Mouse (Mus musculus): ENCODE results near the gene Zfp526. TPM values are rescaled to one million over a fixed set of nuclear protein-coding genes. Genes with fewer than 3 reads are reported as not detected.

Zfp526 gene
- polyA plus RNA-seq, 1 experiment, result not detected

DNA sequence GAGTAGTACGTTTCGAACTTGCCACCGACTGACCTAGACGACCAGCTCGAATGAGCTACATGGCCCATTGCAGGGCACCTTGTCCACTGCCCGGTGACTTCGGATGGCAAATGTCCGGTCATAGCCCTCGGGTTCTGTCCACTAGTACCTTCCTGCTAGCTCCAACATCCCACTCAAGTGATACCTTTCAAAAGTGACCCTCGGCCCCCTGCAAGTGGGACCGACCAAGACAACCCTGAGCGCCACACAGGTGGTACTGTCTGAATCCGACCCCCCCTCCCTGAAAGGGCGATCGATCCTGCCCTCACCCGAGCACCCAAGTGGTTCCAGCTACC, 1.8 kb upstream of the Zfp526 start:
- peaks cover 19% of the 10 kb centered on the region for H3K4me1 ChIP-seq (ENCODE audit: control insufficient read depth, insufficient read depth, low read length)
- H3K27ac ChIP-seq (ENCODE audit: insufficient read depth, low read depth, low read length), result peak overlapping the region; percentile 32; the same call in 1 of the 2 replicates
- H3K4me3 ChIP-seq (ENCODE audit: insufficient read depth, low read depth, low read length), result peak overlapping the region; percentile 56
- no peak for TF ChIP-seq CTCF (IDR thresholded peaks at IDR 0.05; ENCODE audit: insufficient read depth, low read depth, low read length)
- TF ChIP-seq POLR2A (IDR thresholded peaks at IDR 0.05; ENCODE audit: insufficient read depth, low read depth, low read length), result no peak
- WGBS, result under 1% methylated on average over 16 of the region's 16 CpGs

- Histone ChIP-seq H3K4me3 (ENCODE audit: insufficient read depth, low read depth, low read length) (peak overlapping the region; percentile 56), H3K27ac (ENCODE audit: insufficient read depth, low read depth, low read length) (peak overlapping the region; percentile 42; the same call in 1 of the 2 replicates), H3K4me1 (ENCODE audit: control insufficient read depth, insufficient read depth, low read length) (peaks cover 19% of the 10 kb centered on the region)
- 1% methylated on average over 31 of the region's 31 CpGs for WGBS
- TF ChIP-seq POLR2A (IDR thresholded peaks at IDR 0.05; ENCODE audit: insufficient read depth, low read depth, low read length), result no peak; the same call in 1 of the 2 replicates
Measured at GRCm38 (mm10) chr7:25219756-25220456, 1.3 kb upstream of the Zfp526 start.

- peak within 1 kb of the TSS; percentile 83; the same call in 1 of the 2 replicates for H3K27ac ChIP-seq (ENCODE audit: insufficient read depth, low read depth, low read length)
- WGBS, result 3% methylated on average over 20 of the region's 20 CpGs
- TF ChIP-seq CTCF (IDR thresholded peaks at IDR 0.05; ENCODE audit: insufficient read depth, low read depth, low read length) (no peak), POLR2A (IDR thresholded peaks at IDR 0.05; ENCODE audit: insufficient read depth, low read depth, low read length) (no peak)
- peak within 1 kb of the TSS; percentile 96 for H3K4me3 ChIP-seq (ENCODE audit: insufficient read depth, low read depth, low read length)
- H3K4me1 ChIP-seq (ENCODE audit: control insufficient read depth, insufficient read depth, low read length), result peaks cover 19% of the 10 kb centered on the region
Measured at GRCm38 (mm10) chr7:25220457-25221101, 646 bp upstream of the Zfp526 start, which contains the start of gene Dedd2. Gene Dedd2, minus strand, starts transcription at chr7:25220615.

DNA sequence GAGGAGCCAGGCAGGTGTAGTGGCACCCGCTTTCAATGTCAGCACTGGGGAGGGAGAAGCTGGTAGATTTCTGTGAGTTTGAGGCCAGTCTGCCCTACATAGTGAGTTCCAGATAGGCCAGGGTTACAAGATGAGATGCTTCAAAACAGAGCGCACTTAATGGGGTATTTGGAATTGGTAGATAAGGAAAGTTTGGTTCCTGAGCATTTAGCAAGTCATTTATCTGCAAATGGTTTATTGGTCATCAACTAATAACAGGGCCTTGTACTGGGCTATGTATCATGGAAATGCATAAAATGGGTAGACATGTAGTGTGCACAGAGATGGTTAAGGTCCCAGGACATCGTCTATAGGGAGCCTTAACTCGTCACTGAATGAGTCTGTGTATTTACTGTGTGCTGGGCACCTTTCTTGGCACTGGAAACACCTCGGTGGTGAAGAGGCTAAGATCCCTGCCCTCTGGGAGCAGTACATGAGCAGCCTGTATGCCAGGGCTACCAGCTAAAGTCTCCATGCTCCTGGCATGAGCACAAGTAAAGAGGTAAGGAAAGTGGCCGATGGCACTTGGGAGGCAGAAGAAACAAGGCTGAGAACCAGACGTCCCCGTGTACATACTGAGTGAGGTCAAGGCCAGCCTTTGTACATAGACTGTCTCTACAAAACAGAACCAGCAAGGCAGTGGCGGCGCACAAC, 1.2 kb downstream of the Zfp526 start:
- TF ChIP-seq POLR2A (IDR thresholded peaks at IDR 0.05; ENCODE audit: insufficient read depth, low read depth, low read length) (no peak), CTCF (IDR thresholded peaks at IDR 0.05; ENCODE audit: insufficient read depth, low read depth, low read length) (no peak)
- Histone ChIP-seq H3K4me1 (ENCODE audit: control insufficient read depth, insufficient read depth, low read length) (peaks cover 17% of the 10 kb centered on the region), H3K27ac (ENCODE audit: insufficient read depth, low read depth, low read length) (no peak overlapping the region), H3K4me3 (ENCODE audit: insufficient read depth, low read depth, low read length) (no peak overlapping the region)
- WGBS, result 79% methylated on average over 10 of the region's 10 CpGs

DNA sequence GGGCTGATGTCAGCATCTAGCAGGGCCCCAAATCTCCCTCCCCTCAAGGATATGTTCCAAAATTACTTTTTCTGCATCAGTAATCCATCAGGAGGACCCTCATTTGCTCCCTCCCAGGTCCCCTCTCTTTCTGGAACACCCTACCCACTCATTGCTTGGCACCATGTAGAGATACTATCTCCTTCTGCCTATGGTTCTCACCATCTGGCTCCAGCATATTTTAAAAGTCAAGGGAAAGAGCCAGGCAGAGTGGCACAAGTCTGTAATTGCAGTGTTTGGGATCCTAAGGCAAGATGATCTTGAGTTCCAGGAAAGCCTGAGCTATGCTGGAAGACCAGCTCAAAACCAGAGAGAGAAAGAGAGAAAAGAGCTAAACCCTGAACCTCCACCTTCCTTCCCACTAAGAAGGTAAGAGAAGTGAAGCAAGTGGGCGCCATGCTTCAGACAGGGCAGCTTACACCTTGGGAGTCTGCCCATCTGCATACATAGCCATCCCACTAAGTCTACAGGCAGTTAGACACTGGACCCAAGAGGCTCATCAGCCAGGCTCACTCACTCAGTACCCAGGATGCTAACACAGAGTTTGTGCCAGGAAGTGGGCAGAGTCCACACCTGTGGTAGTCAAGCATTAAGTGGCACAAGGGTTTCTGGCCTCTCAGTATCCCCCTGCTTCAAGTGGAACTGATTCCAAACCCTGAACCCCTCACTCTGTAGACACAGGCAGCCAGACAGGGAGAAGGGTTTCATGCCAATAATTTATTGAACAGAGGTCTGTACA, 6.5 kb downstream of the Zfp526 start:
- WGBS, result 81% methylated on average over 1 of the region's 1 CpGs
- Histone ChIP-seq H3K4me3 (ENCODE audit: insufficient read depth, low read depth, low read length) (no peak overlapping the region), H3K27ac (ENCODE audit: insufficient read depth, low read depth, low read length) (no peak overlapping the region), H3K4me1 (ENCODE audit: control insufficient read depth, insufficient read depth, low read length) (0 out of 2 replicates have a peak, but pooled peaks cover 3% of the 10 kb centered on the region)
- TF ChIP-seq POLR2A (IDR thresholded peaks at IDR 0.05; ENCODE audit: insufficient read depth, low read depth, low read length), result no peak
- TF ChIP-seq CTCF (IDR thresholded peaks at IDR 0.05; ENCODE audit: insufficient read depth, low read depth, low read length), result no peak

DNA sequence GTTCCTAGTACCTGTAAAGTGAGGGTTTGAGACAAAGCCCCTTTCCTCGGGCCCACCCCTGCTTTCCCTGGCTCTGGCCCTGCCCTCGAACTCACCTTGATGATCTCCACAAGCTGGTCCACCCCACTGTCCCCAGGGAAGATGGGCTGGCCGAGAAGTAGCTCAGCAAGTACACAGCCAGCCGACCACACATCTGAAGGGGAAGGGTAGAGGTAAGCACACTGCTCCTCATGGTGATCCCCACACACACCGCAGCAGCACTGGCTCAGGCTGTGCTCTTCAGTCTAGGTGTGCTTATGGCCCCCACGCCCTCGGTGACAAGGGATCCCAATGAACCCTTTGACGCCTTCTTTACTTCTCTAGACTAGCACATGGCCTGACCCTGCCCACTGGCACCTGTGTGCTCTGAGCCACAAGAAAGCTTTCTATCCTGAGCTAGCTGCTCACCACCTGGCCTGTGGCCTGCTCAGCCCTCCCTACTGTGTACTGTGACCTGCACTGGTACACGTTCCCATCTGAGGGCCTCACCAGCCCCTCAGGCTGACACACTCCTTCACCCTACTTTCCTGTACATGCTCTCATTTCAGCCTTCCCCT, 9.6 kb downstream of the Zfp526 start:
- TF ChIP-seq POLR2A (IDR thresholded peaks at IDR 0.05; ENCODE audit: insufficient read depth, low read depth, low read length) (no peak), CTCF (IDR thresholded peaks at IDR 0.05; ENCODE audit: insufficient read depth, low read depth, low read length) (no peak)
- H3K4me1 ChIP-seq (ENCODE audit: control insufficient read depth, insufficient read depth, low read length), result peaks cover 3% of the 10 kb centered on the region
- no peak overlapping the region for H3K27ac ChIP-seq (ENCODE audit: insufficient read depth, low read depth, low read length)
- H3K4me3 ChIP-seq (ENCODE audit: insufficient read depth, low read depth, low read length), result no peak overlapping the region
- WGBS, result 80% methylated on average over 9 of the region's 9 CpGs

DNA sequence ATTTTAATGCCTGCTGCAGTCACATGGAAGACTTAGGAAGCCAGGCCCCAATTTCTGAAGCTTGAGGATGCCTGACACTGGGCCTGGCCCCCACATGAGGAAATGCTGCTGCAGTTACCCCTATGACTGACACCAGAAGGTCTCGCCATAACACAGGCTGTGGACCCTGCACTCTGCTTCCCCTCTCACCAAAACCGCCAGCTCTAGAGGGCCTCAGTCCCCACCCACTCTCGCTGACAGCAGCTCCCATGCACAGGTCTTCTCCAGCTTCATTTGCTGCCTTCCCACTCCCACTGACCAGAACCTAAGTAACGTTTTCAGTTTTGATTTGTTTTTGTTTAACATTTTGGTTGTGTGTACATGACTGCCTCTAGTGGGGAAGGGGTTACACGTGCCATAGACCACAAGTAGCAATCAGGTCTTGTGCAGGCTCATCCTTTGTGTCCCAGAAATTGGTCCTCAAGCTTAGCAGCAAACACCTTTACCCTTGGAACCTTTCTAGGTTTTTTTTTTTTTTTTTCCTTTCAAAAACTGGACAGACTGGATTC, 10.9 kb downstream of the Zfp526 start:
- H3K4me3 ChIP-seq (ENCODE audit: insufficient read depth, low read depth, low read length), result no peak overlapping the region
- peaks cover 3% of the 10 kb centered on the region for H3K4me1 ChIP-seq (ENCODE audit: control insufficient read depth, insufficient read depth, low read length)
- 50% methylated on average over 5 of the region's 5 CpGs for WGBS
- H3K27ac ChIP-seq (ENCODE audit: insufficient read depth, low read depth, low read length), result no peak overlapping the region
- TF ChIP-seq CTCF (IDR thresholded peaks at IDR 0.05; ENCODE audit: insufficient read depth, low read depth, low read length) (no peak), POLR2A (IDR thresholded peaks at IDR 0.05; ENCODE audit: insufficient read depth, low read depth, low read length) (no peak)

DNA sequence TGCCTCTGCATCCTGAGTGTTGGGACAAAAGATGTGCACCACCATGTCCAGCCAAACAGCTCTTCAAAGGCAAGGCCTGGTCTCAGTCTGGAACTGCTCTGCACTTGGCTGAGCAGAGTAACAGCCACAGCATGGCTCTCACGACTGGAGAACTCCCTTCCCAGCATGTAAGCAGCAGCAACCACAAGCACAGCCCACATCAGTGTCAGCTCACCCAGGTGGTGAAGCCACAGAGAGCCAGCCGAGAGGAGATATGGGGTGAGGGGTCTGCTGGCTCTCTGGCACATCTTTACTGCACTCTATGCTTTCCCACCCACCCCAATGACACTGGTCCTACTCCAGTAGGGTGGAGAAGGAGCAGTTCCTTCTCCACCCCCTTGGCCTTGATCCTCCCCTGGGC, 11.8 kb downstream of the Zfp526 start:
- Histone ChIP-seq H3K4me1 (ENCODE audit: control insufficient read depth, insufficient read depth, low read length) (peaks cover 3% of the 10 kb centered on the region), H3K4me3 (ENCODE audit: insufficient read depth, low read depth, low read length) (no peak overlapping the region), H3K27ac (ENCODE audit: insufficient read depth, low read depth, low read length) (no peak overlapping the region)
- TF ChIP-seq CTCF (IDR thresholded peaks at IDR 0.05; ENCODE audit: insufficient read depth, low read depth, low read length) (no peak), POLR2A (IDR thresholded peaks at IDR 0.05; ENCODE audit: insufficient read depth, low read depth, low read length) (no peak)
- 50% methylated on average over 2 of the region's 2 CpGs for WGBS
